Mouse (Mus musculus) kidney, adult 2 months (tissue): ENCODE results near the gene Higd2a. TPM values are rescaled to one million over a fixed set of nuclear protein-coding genes. Genes with fewer than 3 reads are reported as not detected.

Experiments
- DNase-seq: peaks from one replicate; pipeline ENCODE4 v3.0.0; 2021
- H3K27ac ChIP-seq: fragments of 200-500 bp; 2 replicates; pipeline ENCODE4 v1.5.1; 2012; ENCODE audit warnings: low read depth, low read length, control low read depth, inconsistent platforms; ENCODE audit not compliant: insufficient read depth
- H3K27me3 ChIP-seq: fragments of 200-500 bp; replicated peaks from 2 replicates; pipeline ENCODE4 v1.6.1; 2012; ENCODE audit warnings: mild to moderate bottlenecking, moderate library complexity, low read length, inconsistent platforms; ENCODE audit not compliant: control insufficient read depth, insufficient read depth
- H3K36me3 ChIP-seq: fragments of 200-500 bp; 2 replicates; pipeline ENCODE4 v1.6.1; 2012; ENCODE audit warnings: mild to moderate bottlenecking, moderate library complexity, low read length, inconsistent platforms; ENCODE audit not compliant: control insufficient read depth, insufficient read depth
- H3K4me1 ChIP-seq: fragments of 200-500 bp; 2 replicates; pipeline ENCODE4 v1.6.1; 2011; ENCODE audit warnings: low read length; ENCODE audit not compliant: control insufficient read depth, insufficient read depth
- H3K4me3 ChIP-seq: fragments of 200-500 bp; 2 replicates; pipeline ENCODE4 v1.5.1; 2011; ENCODE audit warnings: mild to moderate bottlenecking, low read depth, low read length, control low read depth; ENCODE audit not compliant: insufficient read depth
- CTCF ChIP-seq: fragments of 200-500 bp; conservative IDR thresholded peaks from 2 replicates; pipeline ENCODE4 v1.5.1; 2011; ENCODE audit warnings: low read depth, mild to moderate bottlenecking, control low read depth, low read length, moderate library complexity, mixed read lengths; ENCODE audit not compliant: insufficient read depth, insufficient read length
- POLR2A ChIP-seq: fragments of 200-500 bp; IDR thresholded peaks from one replicate; pipeline ENCODE4 v1.6.1; 2011; ENCODE audit warnings: low read depth, low read length, control low read depth
- WGBS: fragments of 180-500 bp; shearing (Covaris S2); methylation state at CpG from one replicate; pipeline ENCODE4 v1.1.7; 2018; 5-methylcytosine and 5-hydroxymethylcytosine counted together
- polyA plus RNA-seq: library from polyadenylated mRNA; depleted of rRNA; stranded (reverse); fragments of >200 nt; gene quantifications from 2 replicates; pipeline ENCODE4 v1.2.3, GENCODE M21; 2012; rRNA removed

Gene Higd2a
- 365 and 419 TPM in 2 replicates for polyA plus RNA-seq

DNA sequence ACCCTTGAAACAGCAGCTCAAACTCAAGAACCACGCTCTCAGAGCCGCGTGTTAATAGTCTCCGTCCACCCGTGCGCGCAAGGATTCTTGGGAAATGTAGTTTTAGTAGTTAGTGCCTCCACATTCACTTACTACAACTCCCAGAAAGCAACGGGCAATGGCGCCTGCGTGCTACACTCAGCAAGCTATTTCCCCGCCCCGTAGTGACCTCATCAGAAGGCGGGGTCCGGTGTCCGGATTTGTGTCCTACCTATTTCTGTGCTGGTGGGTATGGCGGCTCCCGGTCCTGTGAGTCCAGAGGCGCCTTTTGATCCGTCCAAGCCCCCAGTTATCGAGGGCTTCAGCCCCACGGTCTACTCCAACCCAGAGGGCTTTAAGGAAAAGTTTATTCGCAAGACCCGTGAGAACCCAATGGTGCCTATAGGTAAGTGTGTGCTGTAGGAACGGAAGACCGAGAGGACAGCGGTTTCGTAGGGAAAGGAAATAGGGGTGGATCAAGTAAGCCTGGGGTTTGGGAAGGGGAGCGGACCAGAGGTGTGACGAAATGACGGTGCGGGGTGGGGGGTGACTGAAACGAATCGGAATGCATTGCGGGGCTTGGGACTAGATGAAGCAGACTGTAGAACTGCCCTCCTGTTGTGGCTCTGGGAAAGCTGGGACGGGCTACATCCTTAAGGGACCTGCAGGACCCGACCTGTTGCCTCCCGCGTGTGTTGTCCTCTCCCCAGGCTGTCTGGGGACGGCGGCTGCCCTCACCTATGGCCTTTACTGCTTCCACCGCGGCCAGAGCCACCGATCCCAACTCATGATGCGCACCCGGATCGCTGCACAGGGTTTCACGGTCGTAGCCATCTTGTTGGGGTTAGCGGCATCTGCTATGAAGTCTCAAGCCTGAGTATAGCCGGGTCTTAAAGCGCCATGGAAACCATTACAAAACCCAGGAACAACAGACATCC is at the start of gene Higd2a, which contains the start of gene Nop16:
Gene Higd2a (plus strand): TSS at position 212 of the 956 bp plus-strand sequence.
Gene Nop16 (minus strand): TSS at position 95 of the 956 bp plus-strand sequence.
- Histone ChIP-seq H3K4me3 (peak within 1 kb of the TSS; percentile 98), H3K27me3 (no peaks in the 10 kb centered on the region), H3K4me1 (no peaks in the 10 kb centered on the region; the same call in 1 of the 2 replicates), H3K27ac (peak within 1 kb of the TSS; percentile 80), H3K36me3 (no peaks in the 10 kb centered on the region)
- DNase-seq: peak; percentile 99
- WGBS: under 1% methylated on average over 51 of the region's 51 CpGs
- TF ChIP-seq POLR2A: peak; percentile 43
- no peak for TF ChIP-seq CTCF

DNA sequence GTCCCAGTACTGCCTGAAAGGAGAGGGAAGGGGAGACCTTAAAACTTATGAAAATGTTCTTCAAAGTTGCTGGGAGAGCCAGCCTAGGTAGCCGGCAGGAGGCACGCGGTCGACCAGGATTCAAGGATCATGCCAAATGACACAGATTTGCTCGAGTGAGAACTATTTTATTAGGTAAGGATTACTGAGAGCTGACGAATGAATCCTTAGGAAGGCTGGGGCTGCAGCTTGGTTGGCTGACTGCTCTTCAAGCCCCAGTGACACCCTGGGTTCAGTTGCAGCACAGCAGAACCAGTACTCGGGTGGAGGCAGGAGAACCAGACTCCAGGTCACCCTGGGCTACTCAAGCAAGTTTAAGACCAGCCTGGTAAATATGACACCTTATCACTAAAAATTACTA is 42.0 kb upstream of the Higd2a start:
- TF ChIP-seq CTCF (no peak), POLR2A (no peak)
- Histone ChIP-seq H3K4me3 (no peak overlapping the region), H3K36me3 (peaks cover 18% of the 10 kb centered on the region), H3K27me3 (no peaks in the 10 kb centered on the region), H3K27ac (no peak overlapping the region), H3K4me1 (peaks cover 12% of the 10 kb centered on the region; the same call in 1 of the 2 replicates)
- 46% methylated on average over 7 of the region's 7 CpGs for WGBS
- DNase-seq: peak; percentile 58

- WGBS: 81% methylated on average over 9 of the region's 9 CpGs
- Histone ChIP-seq H3K27ac (no peak overlapping the region), H3K4me3 (no peak overlapping the region), H3K27me3 (no peaks in the 10 kb centered on the region), H3K4me1 (peaks cover 35% of the 10 kb centered on the region; the same call in 1 of the 2 replicates), H3K36me3 (peaks cover 29% of the 10 kb centered on the region)
- TF ChIP-seq CTCF (no peak), POLR2A (no peak)
- no peak for DNase-seq
These were observed 33.8 kb upstream of the Higd2a start for GRCm38 (mm10) chr13:54556176-54556575.

DNA sequence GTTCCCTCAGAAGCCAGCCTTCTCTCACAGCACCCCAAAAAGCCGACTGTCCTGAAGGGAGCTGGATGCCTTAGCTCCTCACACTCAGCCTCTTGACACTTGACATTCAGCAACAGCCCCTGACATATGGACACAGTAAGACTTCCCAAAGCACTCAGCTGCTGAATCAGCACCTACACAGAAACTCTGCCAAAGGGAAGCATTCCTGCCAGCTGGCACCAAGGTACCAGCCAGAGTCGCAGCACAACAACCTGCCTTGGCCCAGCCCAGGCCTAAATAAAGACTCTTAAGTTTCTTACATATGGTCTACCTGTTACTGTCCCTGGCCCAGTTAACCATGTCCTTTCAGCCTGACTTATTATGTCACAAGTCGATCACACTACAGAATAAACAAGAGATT is 33.2 kb upstream of the Higd2a start:
- no peak for TF ChIP-seq CTCF
- TF ChIP-seq POLR2A: no peak
- no peak overlapping the region for H3K4me3 ChIP-seq
- WGBS: 60% methylated on average over 3 of the region's 3 CpGs
- peaks cover 28% of the 10 kb centered on the region for H3K36me3 ChIP-seq
- no peaks in the 10 kb centered on the region for H3K27me3 ChIP-seq
- H3K4me1 ChIP-seq: peaks cover 39% of the 10 kb centered on the region
- DNase-seq: peak; percentile 87
- H3K27ac ChIP-seq: no peak overlapping the region

GRCm38 (mm10) chr13:54557652-54558051 is 32.4 kb upstream of the Higd2a start:
- no peaks in the 10 kb centered on the region for H3K27me3 ChIP-seq
- H3K36me3 ChIP-seq: peaks cover 25% of the 10 kb centered on the region
- peaks cover 39% of the 10 kb centered on the region for H3K4me1 ChIP-seq
- peak; percentile 91 for DNase-seq
- 62% methylated on average over 1 of the region's 1 CpGs for WGBS
- H3K27ac ChIP-seq: peak overlapping the region; percentile 59
- H3K4me3 ChIP-seq: no peak overlapping the region
- TF ChIP-seq POLR2A: no peak
- no peak for TF ChIP-seq CTCF

DNA sequence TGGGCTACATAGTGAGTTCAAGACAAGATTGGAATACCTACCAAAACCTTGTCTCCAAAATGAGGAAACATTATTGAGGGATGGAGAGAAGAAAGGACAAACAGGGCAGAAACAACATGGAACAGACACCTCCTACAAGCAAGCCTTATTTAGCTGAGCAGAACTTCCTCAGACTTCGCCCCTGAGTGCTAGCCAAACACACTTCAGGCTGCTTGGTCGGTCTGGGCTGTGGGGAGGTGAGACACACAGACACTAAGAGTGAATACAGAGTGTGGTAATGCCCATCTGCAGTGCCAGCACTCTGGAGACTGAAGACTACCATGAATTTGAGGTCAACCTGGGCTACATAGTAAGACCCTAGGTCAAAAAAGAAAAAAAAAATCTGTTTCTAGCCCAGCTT is 30.4 kb upstream of the Higd2a start:
- H3K27ac ChIP-seq: peak overlapping the region; percentile 21
- DNase-seq: peak; percentile 69
- H3K4me1 ChIP-seq: peaks cover 41% of the 10 kb centered on the region
- no peaks in the 10 kb centered on the region for H3K27me3 ChIP-seq
- H3K36me3 ChIP-seq: peaks cover 23% of the 10 kb centered on the region
- TF ChIP-seq POLR2A: no peak
- TF ChIP-seq CTCF: no peak
- no peak overlapping the region for H3K4me3 ChIP-seq
- 66% methylated on average over 2 of the region's 2 CpGs for WGBS

- whole genome bisulfite sequencing: 76% methylated on average over 7 of the region's 7 CpGs
- Histone ChIP-seq H3K36me3 (peaks cover 23% of the 10 kb centered on the region), H3K4me1 (peaks cover 41% of the 10 kb centered on the region), H3K27ac (peak overlapping the region; percentile 72), H3K4me3 (no peak overlapping the region), H3K27me3 (no peaks in the 10 kb centered on the region)
- DNase-seq: no peak
- TF ChIP-seq CTCF (no peak), POLR2A (no peak)
These were observed 29.4 kb upstream of the Higd2a start for GRCm38 (mm10) chr13:54560608-54561007.
